Mouse (Mus musculus) retina, postnatal 7 days (tissue): ENCODE data around the gene Prop1.

ENCODE experiments used
- DNase-seq: peaks from one replicate; pipeline ENCODE4 v3.0.0-alpha.2; 2012; ENCODE audit warnings: low read depth, low spot score

Prop1 gene

DNA sequence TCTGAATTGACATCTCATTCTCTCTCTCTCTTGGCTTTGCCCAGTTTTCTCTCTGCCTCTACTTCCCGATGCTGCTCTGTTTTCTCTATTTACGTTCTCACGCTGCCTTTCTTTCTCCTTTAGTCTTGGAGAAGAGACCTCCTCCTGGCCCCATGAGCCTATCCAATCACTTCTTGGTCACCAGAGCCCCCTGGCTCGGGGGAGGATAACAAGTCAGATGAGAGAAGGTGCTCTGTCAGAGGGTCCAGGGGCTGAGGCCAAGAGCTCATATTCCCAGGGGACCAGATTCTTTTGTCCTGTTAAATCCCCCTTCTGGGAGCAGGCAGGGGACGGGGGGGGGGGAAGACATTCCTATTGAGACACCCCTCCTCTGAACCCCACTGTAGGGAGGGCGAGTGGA lies at the start of gene Prop1:
Gene Prop1 (minus strand): TSS at position 101 of the 400 bp plus-strand sequence.
- DNase-seq = no peak

DNA sequence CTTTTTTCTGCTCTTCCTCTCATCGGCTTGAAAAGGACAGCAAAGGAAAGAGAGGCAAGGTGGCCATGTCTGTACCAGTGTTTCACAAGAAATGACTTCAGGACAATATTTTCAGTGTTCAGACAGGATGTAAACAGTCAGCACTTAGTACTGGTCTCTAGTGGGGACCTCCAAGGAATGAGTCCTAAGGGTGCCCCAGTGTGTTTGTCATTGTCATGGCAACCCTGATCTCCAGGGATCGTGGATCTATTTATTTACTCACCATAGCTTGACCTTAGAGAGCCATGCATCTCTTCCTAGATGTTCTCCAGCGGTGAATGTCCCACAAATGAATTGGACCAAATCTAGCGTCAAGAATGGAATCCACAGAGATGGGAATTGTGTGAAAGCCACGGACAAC lies 49.7 kb upstream of the Prop1 start, which contains the start of gene Olfr51:
Gene Olfr51 (plus strand): TSS at position 301 of the 400 bp plus-strand sequence.
- DNase-seq = no peak

DNA sequence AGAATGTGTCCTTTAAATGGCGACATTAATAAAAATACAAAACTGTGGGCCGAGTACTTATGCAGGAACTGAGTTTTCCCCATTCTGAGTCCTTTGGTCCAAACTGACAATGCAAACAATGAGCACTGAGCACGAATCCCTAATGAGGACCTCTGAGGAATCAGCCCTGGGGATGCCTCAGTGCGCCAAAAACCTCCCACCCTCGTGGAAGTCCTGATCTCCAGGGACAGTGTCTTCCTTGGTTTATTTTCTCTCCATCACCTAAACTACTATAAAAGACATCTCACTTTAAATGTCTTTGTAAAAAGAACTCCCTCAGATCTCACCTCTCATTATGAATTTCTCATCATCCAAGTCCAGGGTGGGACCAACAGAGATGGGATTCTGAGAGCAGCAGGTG lies 28.1 kb upstream of the Prop1 start, which contains the start of gene Olfr1377:
Gene Olfr1377 (plus strand): TSS at position 301 of the 400 bp plus-strand sequence.
- no peak for DNase-seq

DNA sequence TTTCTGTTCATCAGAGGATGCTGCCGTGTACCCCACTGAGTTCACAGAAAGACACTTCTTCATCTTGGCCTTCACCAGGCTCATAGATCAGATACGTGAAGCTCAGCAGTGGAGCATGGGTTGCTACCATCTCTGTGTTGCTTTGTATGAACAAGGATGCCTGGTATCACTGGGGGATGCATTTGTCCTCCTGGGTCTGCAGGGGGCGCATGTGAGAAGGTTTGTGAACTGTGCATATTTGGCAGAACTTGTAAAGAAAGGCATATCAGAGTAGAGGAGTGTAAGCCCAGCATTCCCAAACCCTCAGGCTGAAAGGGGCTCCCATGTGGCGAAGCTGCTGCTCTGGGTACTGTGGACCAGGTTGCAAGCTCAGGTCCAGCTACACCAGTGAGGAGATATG lies 23.7 kb upstream of the Prop1 start:
- DNase-seq = no peak

DNA sequence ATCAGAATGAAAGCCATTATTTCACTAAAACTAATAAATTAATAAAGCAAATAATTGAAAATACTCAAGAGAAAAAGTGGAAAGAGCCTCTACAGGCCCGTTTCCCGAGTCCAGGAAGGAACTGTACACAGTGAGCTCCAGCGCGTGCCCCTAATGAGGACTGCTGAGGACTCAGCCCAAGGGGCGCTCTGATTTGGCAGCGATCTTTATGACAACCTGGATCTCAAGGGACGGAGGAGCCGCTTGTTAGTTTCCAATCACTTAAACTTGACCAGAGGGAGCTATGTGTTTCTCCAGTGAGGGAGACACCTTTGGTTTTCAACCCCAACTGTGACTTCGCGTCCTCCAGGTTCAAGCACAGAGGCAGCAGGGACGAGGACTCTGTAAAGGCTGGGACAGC lies 12.7 kb upstream of the Prop1 start, which contains the start of gene Olfr1378:
Gene Olfr1378 (plus strand): TSS at position 301 of the 400 bp plus-strand sequence.
- DNase-seq = no peak

DNA sequence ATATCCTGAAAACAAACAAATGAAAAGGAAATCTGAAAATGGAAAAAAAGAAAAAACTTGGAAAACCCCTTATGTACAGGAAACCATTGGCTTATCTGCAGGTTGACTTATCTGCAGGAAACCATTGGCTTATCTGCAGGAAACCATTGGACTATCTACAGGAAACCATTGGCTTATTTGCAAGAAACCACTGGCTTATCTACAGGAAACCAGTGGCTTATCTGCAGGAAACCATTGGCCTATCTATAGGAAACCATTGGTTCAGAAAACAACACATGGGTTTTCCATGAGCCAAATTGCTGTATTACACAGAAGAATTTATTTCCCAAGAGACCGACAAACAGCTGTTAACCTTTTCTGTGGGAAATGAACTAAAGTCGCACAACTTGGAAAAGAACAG lies 11.3 kb upstream of the Prop1 start:
- DNase-seq = no peak

DNA sequence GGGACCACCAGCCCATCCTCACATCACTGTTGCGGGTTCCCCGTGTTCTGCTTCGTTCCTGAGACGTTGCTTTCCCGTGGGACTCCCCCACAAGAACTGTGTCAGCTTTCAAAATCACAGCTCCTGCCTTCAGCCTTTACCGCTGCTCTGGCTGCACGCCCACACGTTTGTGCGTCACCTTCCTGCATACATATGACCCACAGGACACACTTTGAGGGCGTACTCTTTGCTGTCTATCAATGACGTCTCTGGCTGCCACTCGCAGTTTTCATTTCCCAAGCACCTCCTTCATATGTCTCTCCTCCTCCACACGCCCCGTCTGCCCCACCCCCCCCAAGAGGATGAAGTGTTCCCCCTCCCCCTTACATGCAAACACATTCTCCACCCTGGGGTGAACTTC lies 1.3 kb downstream of the Prop1 start:
- DNase-seq = no peak

DNA sequence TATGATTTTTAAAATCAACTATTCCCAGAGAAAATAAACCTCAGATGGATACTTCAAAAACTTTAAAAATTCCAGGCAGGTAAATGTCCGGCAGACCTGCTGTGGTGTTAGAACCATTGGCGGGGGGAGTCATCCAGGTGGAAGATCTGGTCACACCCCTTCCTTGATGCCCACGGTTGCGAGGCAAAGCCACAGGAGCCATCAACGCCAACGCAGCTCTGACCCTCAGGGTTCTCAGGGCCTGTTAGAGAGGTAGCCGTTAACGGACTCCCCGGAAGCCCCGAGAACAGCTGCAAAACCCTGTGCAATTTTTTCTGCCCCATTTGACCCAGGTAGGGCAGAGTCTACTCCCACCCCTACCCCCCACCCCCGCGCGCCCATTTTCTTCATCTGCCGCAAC lies 10.1 kb downstream of the Prop1 start, which contains the start of gene 4933414I15Rik:
Gene 4933414I15Rik (minus strand): TSS at position 260 of the 400 bp plus-strand sequence.
- DNase-seq = no peak

DNA sequence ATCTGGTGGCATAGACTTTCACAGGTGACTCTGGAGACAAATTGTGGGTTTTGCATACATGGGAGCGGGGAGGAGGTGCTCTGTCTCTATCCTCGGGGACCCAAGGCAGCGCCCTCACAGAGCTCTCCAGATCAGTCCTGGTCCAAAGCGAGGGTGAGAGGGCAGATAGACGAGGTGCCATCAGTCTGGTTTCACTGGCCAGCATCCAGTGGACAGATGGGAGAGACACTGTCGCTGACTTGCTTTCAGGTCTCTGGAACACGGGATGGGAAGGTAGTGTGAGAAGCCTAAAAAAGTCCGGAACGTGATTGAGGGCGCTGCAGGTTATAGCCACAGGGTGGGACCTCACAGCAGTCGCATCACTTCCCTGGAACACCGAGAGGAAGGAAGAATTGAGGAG lies 11.2 kb downstream of the Prop1 start:
- DNase-seq = no peak

DNA sequence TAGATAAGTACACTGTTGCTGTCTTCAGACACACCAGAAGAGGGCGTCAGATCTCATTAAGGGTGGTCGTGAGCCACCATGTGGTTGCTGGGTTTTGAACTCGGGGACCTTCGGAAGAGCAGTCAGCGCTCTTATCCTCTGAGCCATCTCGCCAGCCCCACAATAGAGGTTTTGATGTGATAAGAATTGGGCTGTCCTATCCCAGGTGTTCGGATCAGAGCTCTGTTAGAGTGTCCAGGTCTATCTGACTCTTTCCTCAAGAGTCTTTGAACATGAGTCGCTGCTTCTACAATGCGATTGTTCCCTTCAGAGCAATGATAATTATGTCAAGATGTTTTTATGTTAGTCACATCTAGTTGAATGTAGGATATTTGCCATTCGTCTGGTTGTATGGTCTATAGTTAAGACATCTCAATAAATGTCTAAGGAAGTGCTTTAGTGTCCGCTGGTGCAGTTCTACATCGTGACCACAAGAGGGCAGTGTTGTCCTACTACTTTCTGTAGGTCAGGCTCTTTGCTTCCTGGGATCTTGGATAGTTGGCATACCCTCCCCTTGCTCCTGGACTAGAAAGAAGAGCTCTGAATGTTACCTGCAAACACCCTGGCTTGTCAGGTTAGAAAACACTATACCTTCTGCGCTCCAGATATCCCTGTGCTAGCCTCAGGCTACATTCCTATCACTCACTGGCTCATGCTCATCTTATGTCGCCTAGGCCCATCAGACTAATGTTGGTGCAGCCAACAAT lies 13.8 kb downstream of the Prop1 start:
- DNase-seq = peak; percentile 51

DNA sequence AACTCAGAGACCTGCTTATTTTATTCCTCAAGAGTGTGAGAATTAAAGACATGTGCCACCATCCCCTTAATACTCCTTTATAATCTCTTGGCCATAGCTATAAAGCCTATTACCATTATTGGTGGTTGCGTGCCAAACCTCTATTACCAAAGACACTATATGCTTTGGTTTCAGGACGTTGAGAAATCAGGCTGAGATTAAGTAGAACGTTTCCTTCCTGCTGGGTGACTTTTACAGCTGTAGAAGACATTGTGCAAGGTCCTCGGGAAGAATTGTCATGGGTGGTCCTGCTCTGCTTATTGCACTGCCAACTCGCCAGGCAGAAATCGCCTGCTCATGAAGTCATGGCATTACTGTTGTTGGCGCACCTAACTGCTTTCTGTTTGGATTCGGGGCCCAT lies 15.1 kb downstream of the Prop1 start:
- DNase-seq = no peak

DNA sequence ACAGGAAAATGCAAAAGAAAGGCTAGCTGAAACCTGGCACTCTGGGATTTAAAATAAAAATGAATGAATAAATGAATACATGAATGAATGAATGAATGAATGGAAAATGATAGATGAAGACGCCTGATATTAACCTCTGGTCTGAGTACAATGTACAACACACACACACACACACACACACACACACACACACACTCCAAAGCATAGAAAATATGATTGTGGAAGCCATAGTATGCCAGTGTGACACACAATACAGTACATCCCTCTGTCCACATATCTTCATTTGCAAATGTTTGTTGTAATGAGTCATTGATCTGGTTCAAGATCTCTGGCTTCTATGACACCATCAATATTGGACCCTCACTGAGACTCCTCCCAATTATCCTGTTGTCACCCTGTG lies 21.5 kb downstream of the Prop1 start:
- no peak for DNase-seq

DNA sequence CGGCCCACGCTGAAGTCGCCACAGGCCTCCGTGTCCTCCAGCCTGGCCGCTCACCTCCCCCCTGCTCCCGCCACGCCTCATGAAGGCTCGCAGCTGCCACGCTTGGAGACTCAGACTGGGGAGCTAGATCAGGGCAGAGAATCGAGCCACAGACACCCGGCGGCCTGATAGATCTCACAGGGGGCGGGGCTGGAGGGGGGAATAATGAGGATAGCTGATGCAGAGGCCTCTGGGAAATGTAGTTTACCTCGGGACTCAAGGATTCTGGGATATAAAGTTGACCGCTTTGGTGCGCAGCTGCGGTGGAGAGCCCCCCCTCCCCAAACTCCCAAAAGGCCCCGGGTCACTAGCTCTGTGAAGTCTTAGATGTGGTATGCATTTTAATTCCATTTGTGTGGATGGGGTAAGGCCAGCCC lies 22.1 kb downstream of the Prop1 start, which contains the start of gene Zfp354b:
Gene Zfp354b (minus strand): TSS at position 183 of the 416 bp plus-strand sequence.
- DNase-seq = peak; percentile 77

DNA sequence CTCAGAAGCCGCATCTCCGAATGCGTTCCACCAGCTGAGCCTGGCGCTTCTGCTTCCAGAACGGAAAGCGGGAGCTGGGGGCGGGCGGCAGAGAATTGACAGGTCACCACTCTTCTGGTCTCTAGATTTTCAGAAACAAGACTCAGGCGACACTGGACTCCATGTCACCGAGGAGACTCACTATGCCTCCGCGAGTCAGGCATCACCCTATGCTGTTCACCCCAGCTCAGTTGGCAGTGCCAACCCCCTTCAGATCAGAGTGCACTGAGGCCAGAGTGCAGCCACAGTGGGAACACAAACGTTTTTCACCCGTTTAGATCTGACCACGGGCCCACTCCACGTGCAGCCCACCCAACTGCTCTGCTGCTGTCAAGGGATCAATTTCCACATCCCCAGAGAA lies 22.5 kb downstream of the Prop1 start:
- no peak for DNase-seq

DNA sequence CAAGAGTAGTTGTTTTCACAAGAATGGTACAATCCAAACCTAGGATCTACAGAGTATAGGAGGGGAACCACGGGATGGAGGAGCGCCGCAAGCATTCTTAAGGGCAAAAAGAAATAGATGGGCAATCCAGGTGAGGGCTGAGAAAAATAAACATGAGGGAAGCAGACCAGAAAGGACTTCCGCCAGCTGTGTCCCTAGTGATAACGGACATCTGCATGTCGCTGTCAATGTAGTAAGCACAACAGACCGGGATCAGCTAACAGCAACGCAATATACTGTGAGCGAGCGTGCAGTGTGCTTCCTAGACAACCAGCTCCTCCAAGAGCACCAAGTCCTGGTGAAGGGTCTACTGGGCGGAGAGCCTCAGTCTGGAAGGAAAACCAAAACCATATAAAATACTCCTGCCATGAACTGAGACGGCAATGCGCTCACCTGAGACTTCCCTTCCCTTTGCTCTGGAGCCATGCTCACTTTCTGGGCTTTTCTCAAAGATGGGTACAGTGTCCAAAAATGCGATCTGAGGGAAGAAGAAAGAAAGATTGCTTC lies 23.0 kb downstream of the Prop1 start:
- no peak for DNase-seq

DNA sequence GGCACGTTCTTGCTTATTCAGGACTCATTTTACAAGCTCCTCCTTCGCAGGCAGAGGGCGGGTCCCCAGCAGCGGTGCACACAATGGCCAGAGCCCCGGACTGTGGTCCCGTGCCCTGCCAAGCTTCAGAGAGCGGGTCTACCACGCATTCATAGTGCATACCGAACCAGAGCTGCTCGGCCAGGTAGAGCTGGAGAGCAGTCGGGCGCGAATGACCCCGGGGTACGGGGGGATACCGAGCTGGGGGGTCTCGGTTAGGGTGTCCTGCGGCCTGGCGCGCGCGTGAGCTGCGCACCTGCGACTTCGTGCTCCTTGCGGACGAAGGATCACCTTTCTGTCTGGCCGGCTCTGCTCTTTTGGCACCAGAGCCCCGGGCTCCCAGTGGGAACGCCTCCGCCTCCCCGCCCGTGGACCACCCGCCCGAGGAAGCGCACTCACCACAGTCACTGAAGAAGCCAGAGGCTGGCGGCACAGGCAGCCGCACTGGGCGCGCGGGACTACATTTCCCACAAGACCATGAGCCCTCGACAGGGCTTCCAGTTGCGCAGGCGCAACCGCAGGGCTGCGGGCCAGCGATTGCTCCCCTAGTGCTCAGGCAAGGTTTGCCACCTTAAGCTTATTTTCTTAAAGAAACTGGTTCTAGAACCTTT lies 37.8 kb downstream of the Prop1 start, which contains the start of gene Zfp2:
Gene Zfp2 (minus strand): TSS at position 495 of the 650 bp plus-strand sequence.
- peak; percentile 82 for DNase-seq

DNA sequence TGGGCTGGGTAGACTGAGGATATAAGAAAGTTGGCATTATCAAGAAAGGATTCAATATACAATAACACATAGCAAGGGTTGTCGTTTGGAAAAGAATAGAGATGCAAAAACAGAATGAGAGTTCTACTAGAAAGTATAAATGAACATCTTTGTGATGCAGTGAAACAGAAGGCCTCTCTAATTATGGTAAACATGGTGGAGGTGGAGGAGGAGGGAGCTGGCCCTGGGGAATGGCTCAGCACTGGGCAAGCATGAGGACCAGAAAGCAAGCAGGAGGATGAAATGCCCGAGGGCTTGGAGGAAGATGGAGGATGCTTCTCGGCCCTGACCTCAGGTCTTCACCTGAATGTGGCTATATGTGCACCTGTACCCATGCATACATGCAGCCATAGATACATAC lies 39.1 kb downstream of the Prop1 start:
- DNase-seq = no peak

DNA sequence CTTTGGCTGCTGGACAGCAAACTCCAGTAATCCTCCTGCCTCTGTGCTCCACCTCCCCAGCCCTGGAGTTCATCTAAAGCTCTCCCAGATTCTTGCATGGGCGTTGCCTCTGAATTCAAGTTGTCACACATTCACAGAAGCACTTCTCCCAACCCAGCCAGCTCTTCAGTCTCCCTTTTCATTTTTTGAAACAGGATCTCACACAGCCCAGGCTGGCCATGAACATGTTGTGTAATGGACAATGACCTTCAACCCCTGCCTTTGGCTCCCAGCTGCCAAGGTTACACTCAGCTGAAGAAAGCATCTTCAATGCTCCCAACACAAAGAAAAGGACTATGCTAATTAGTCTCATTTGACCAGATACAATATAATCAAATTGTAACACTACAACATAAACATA lies 40.3 kb downstream of the Prop1 start:
- no peak for DNase-seq

DNA sequence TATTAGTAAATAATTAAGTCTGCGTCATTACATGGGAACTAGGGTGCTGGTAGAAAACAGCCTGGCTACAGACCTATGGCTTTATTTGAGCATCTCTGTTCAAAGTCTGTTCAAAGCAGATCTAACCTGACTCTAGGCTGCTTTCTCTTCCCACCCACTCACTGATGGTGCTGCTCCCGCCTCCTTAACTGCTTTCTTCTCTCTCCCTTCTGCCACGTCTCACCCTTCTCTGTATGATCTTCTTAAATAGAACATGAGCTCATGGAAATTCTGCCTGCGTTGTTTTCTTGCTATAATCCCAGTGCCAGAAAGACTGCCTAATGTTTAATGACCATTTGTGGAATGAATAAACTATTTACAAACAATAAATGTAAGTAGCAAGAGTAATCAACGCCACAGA lies 45.4 kb downstream of the Prop1 start:
- DNase-seq = no peak
